Mouse (Mus musculus) ES-E14 (cell line): ENCODE measurements around the gene Acss2. TPM values are rescaled to one million over a fixed set of nuclear protein-coding genes. Genes with fewer than 3 reads are reported as not detected.

Experiments used
- DNase-seq: peaks from one replicate; pipeline ENCODE4 v3.0.0-alpha.2; 2013; ENCODE audit warnings: low read depth, low spot score
- H3K27ac ChIP-seq: 2 replicates; pipeline ENCODE4 v1.5.1; 2012; ENCODE audit warnings: low read depth, mild to moderate bottlenecking, low read length, moderate library complexity, mixed read lengths; ENCODE audit not compliant: poor library complexity, insufficient read depth, severe bottlenecking
- H3K36me3 ChIP-seq: 2 replicates; pipeline ENCODE4 v1.6.1; 2012; ENCODE audit warnings: mild to moderate bottlenecking, low read length, moderate library complexity, mixed read lengths; ENCODE audit not compliant: control insufficient read depth, poor library complexity, insufficient read depth, severe bottlenecking
- H3K4me1 ChIP-seq, 2 experiments: fragments of 150-350 bp in 1 of 2; sonication (generic) in 1 of 2; 2 replicates each; pipeline ENCODE4 v1.6.1; 2012; ENCODE audit warnings: low read length in 2 of 2, mild to moderate bottlenecking in 1 of 2, mixed read lengths in 1 of 2; ENCODE audit not compliant: control insufficient read depth in 2 of 2, insufficient read depth in 2 of 2, poor library complexity in 1 of 2
- H3K4me3 ChIP-seq, 2 experiments: fragments of 150-350 bp in 1 of 2; sonication (generic) in 1 of 2; 2 replicates each; pipeline ENCODE4 v1.5.1; 2012; ENCODE audit warnings: low read length in 2 of 2, low read depth in 1 of 2, mild to moderate bottlenecking in 1 of 2, mixed read lengths in 1 of 2; ENCODE audit not compliant: insufficient read depth in 1 of 2, poor library complexity in 1 of 2, severe bottlenecking in 1 of 2
- H3K9ac ChIP-seq: 2 replicates; pipeline ENCODE4 v1.6.1; 2012; ENCODE audit warnings: low read depth, mild to moderate bottlenecking, low read length, mixed read lengths; ENCODE audit not compliant: poor library complexity, insufficient read depth, severe bottlenecking
- H3K9me3 ChIP-seq: fragments of 150-350 bp; sonication (generic); 2 replicates; pipeline ENCODE4 v1.6.1; 2012; ENCODE audit warnings: low read depth, mild to moderate bottlenecking, low read length; ENCODE audit not compliant: control insufficient read depth, insufficient read depth
- CHD2 ChIP-seq: IDR thresholded peaks from 2 replicates; pipeline ENCODE4 v1.6.1; 2014; ENCODE audit warnings: mild to moderate bottlenecking, low read depth, low read length, inconsistent platforms
- HCFC1 ChIP-seq: IDR thresholded peaks from 2 replicates; pipeline ENCODE4 v1.6.1; 2012; ENCODE audit warnings: low read length, inconsistent platforms, borderline replicate concordance; ENCODE audit not compliant: insufficient read depth
- MAFK ChIP-seq: IDR thresholded peaks from 2 replicates; pipeline ENCODE4 v1.6.1; 2014; ENCODE audit warnings: mild to moderate bottlenecking, low read depth, low read length, inconsistent platforms; ENCODE audit not compliant: insufficient read depth
- ZC3H11A ChIP-seq: IDR thresholded peaks from 2 replicates; pipeline ENCODE4 v1.6.1; 2012; ENCODE audit warnings: low read depth, mild to moderate bottlenecking, inconsistent platforms, low read length, borderline replicate concordance
- ZNF384 ChIP-seq: IDR thresholded peaks from 2 replicates; pipeline ENCODE4 v1.6.1; 2012; ENCODE audit warnings: low read depth, low read length, inconsistent platforms
- in situ Hi-C, 2 experiments: fragments of 600-800 bp; cut with MboI; formaldehyde crosslinking; loops; one replicate each; pipeline ENCODE4 v1.15.1; 2025; ENCODE audit warnings: low sequenced_read_pairs in 2 of 2, inconsistent platforms in 1 of 2; ENCODE audit not compliant: unreplicated experiment in 2 of 2
- total RNA-seq: library from RNA; depleted of rRNA; stranded (reverse); fragments of 300-350 nt; gene quantifications from 2 replicates; pipeline ENCODE4 v1.2.3, GENCODE M21; 2012

Acss2 gene
- total RNA-seq, 1 experiment = 5.3 TPM

- no peak overlapping the region for H3K4me3 ChIP-seq
- DNase-seq = peak; percentile 79
- H3K9me3 ChIP-seq = no peaks in the 10 kb centered on the region
Observed at GRCm38 (mm10) chr2:155583927-155584530, 66.3 kb downstream of the Acss2 start.

GRCm38 (mm10) chr2:155585082-155585481, 67.3 kb downstream of the Acss2 start:
- Histone ChIP-seq H3K27ac (0 out of 2 replicates have a peak overlapping the region, but pooled peaks have one; percentile 1), H3K9ac (no peak overlapping the region), H3K9me3 (no peaks in the 10 kb centered on the region), H3K4me1 (peaks cover 5 to 7% of the 10 kb centered on the region in 2 experiments; a peak in 3 of 4 replicates), H3K36me3 (no peaks in the 10 kb centered on the region), H3K4me3 (no peak overlapping the region)
- no peak for DNase-seq
- TF ChIP-seq MAFK (no peak), ZNF384 (no peak), HCFC1 (no peak), ZC3H11A (no peak), CHD2 (no peak)
- in situ Hi-C loops = no loop called here

More at GRCm38 (mm10) chr2:155583927-155584530, 66.3 kb downstream of the Acss2 start:
- peaks cover 4% of the 10 kb centered on the region in 2 experiments; a peak in 3 of 4 replicates for H3K4me1 ChIP-seq
- TF ChIP-seq ZNF384 (no peak), ZC3H11A (peak; percentile 70), CHD2 (no peak), HCFC1 (no peak), MAFK (no peak)
- H3K27ac ChIP-seq = no peak overlapping the region
- in situ Hi-C loops = no loop called here
- H3K9ac ChIP-seq = no peak overlapping the region
- H3K36me3 ChIP-seq = no peaks in the 10 kb centered on the region

- no peaks in the 10 kb centered on the region for H3K9me3 ChIP-seq
- DNase-seq = no peak
- peak; percentile 88 for TF ChIP-seq MAFK
- no peak for TF ChIP-seq HCFC1
- H3K36me3 ChIP-seq = no peaks in the 10 kb centered on the region
- in situ Hi-C loops = no loop called here
- H3K9ac ChIP-seq = no peak overlapping the region
- H3K27ac ChIP-seq = 0 out of 2 replicates have a peak overlapping the region, but pooled peaks have one; percentile 1
- no peak overlapping the region for H3K4me3 ChIP-seq
- H3K4me1 ChIP-seq = peaks cover 9 to 10% of the 10 kb centered on the region in 2 experiments
Observed at GRCm38 (mm10) chr2:155585486-155585885, 67.7 kb downstream of the Acss2 start.

GRCm38 (mm10) chr2:155588136-155588535, 70.4 kb downstream of the Acss2 start:
- Histone ChIP-seq H3K4me1 (peaks cover 12 to 16% of the 10 kb centered on the region in 2 experiments), H3K27ac (no peak overlapping the region), H3K4me3 (no peak overlapping the region), H3K9me3 (no peaks in the 10 kb centered on the region), H3K36me3 (no peaks in the 10 kb centered on the region), H3K9ac (no peak overlapping the region)
- DNase-seq = no peak
- in situ Hi-C loops = no loop called here
- no peak for TF ChIP-seq HCFC1
- no peak for TF ChIP-seq MAFK
- TF ChIP-seq ZC3H11A = no peak
- TF ChIP-seq ZNF384 = no peak
- no peak for TF ChIP-seq CHD2

GRCm38 (mm10) chr2:155589521-155589920, 71.8 kb downstream of the Acss2 start:
- Histone ChIP-seq H3K36me3 (no peaks in the 10 kb centered on the region), H3K9ac (no peak overlapping the region; the same call in 1 of the 2 replicates), H3K27ac (peak overlapping the region; percentile 48; the same call in 1 of the 2 replicates), H3K9me3 (no peaks in the 10 kb centered on the region), H3K4me3 (no peak overlapping the region), H3K4me1 (peaks cover 12 to 16% of the 10 kb centered on the region in 2 experiments)
- TF ChIP-seq ZNF384 (no peak), HCFC1 (no peak), ZC3H11A (no peak), MAFK (no peak), CHD2 (no peak)
- in situ Hi-C loops = no loop called here
- DNase-seq = no peak
